Mouse (Mus musculus) liver, embryonic 11.5 days (tissue): ENCODE data around the gene Nfkbib. TPM values are rescaled to one million over a fixed set of nuclear protein-coding genes. Genes with fewer than 3 reads are reported as not detected.
A peak's percentile ranks its signal among the peaks of the same experiment; 100 is the strongest.

Experiments
- ATAC-seq: fragments of 200-750 bp; cut with Nextera tagmentation; replicated peaks from 2 replicates; pipeline ENCODE4 v1.8.0; 2017; ENCODE audit warnings: moderate number of reproducible peaks, mild to moderate bottlenecking, moderate TSS enrichment, moderate library complexity; ENCODE audit not compliant: low FRiP score
- DNase-seq: peaks from one replicate; pipeline ENCODE4 v3.0.0-alpha.2; 2017; ENCODE audit warnings: low spot score
- H3K27ac ChIP-seq: fragments of 300-500 bp; sonication (generic); 2 replicates; pipeline ENCODE4 v1.5.1; 2014; ENCODE audit warnings: mild to moderate bottlenecking, low read depth, low read length, control low read depth
- H3K27me3 ChIP-seq: fragments of 300-500 bp; sonication (generic); replicated peaks from 2 replicates; pipeline ENCODE4 v1.6.1; 2014; ENCODE audit warnings: low read length, mixed read lengths; ENCODE audit not compliant: control insufficient read depth, insufficient read depth
- H3K36me3 ChIP-seq: fragments of 300-500 bp; sonication (generic); 2 replicates; pipeline ENCODE4 v1.6.1; 2014; ENCODE audit warnings: mild to moderate bottlenecking, low read length, moderate library complexity, mixed read lengths; ENCODE audit not compliant: control insufficient read depth, insufficient read depth
- H3K4me1 ChIP-seq: fragments of 300-500 bp; sonication (generic); replicated peaks from 2 replicates; pipeline ENCODE4 v1.6.1; 2014; ENCODE audit warnings: low read length, mixed read lengths; ENCODE audit not compliant: control insufficient read depth, insufficient read depth
- H3K4me2 ChIP-seq: fragments of 300-500 bp; sonication (generic); 2 replicates; pipeline ENCODE4 v1.6.1; 2014; ENCODE audit warnings: mild to moderate bottlenecking, control low read depth, moderate library complexity
- H3K4me3 ChIP-seq: fragments of 300-500 bp; sonication (generic); 2 replicates; pipeline ENCODE4 v1.5.1; 2014; ENCODE audit warnings: low read depth, low read length, control low read depth
- H3K9ac ChIP-seq: fragments of 300-500 bp; sonication (generic); 2 replicates; pipeline ENCODE4 v1.6.1; 2014; ENCODE audit warnings: low read depth, low read length, control low read depth
- H3K9me3 ChIP-seq: fragments of 300-500 bp; sonication (generic); 2 replicates; pipeline ENCODE4 v1.6.1; 2016; ENCODE audit warnings: low read length, inconsistent platforms, mixed read lengths; ENCODE audit not compliant: control insufficient read depth
- WGBS: fragments of 180-500 bp; shearing (Covaris S2); extraction: QIAGEN DNeasy Blood & Tissue Kit; methylation state at CpG from one replicate; pipeline ENCODE4 v1.1.7; 2014; 5-methylcytosine and 5-hydroxymethylcytosine counted together
- polyA plus RNA-seq: library from polyadenylated mRNA; unstranded; fragments of >200 nt; fragmentation: Nextera tagmentation; extraction: Ambion mirVana; gene quantifications from 2 replicates; pipeline ENCODE4 v1.2.1, GENCODE M21; 2014

Nfkbib gene
- polyA plus RNA-seq, 1 experiment from 2014 or later: 61.4 TPM

GRCm38 (mm10) chr7:28792391-28793185, 25.3 kb upstream of the Nfkbib start:
- 69% methylated on average over 13 of the region's 14 CpGs for WGBS
- H3K27ac ChIP-seq: no peak overlapping the region
- H3K4me3 ChIP-seq: no peak overlapping the region
- H3K9ac ChIP-seq: no peak overlapping the region
- no peaks in the 10 kb centered on the region for H3K36me3 ChIP-seq
- DNase-seq (no peak), ATAC-seq (no peak)
- peaks cover 9% of the 10 kb centered on the region for H3K4me1 ChIP-seq
- no peak overlapping the region for H3K4me2 ChIP-seq
- H3K27me3 ChIP-seq: no peaks in the 10 kb centered on the region
- no peaks in the 10 kb centered on the region for H3K9me3 ChIP-seq

GRCm38 (mm10) chr7:28791706-28792105, 24.4 kb upstream of the Nfkbib start:
- no peak overlapping the region for H3K9ac ChIP-seq
- H3K4me2 ChIP-seq: no peak overlapping the region
- H3K4me1 ChIP-seq: peaks cover 7% of the 10 kb centered on the region
- no peak for ATAC-seq
- no peak for DNase-seq
- no peak overlapping the region for H3K27ac ChIP-seq
- H3K27me3 ChIP-seq: no peaks in the 10 kb centered on the region
- H3K4me3 ChIP-seq: no peak overlapping the region
- no peaks in the 10 kb centered on the region for H3K9me3 ChIP-seq
- no peaks in the 10 kb centered on the region for H3K36me3 ChIP-seq

- H3K4me2 ChIP-seq: no peak overlapping the region
- H3K27me3 ChIP-seq: no peaks in the 10 kb centered on the region
- H3K9me3 ChIP-seq: no peaks in the 10 kb centered on the region
- no peak overlapping the region for H3K27ac ChIP-seq
- peaks cover 7% of the 10 kb centered on the region for H3K4me1 ChIP-seq
- H3K36me3 ChIP-seq: 0 out of 2 replicates have a peak, but pooled peaks cover 2% of the 10 kb centered on the region
- ATAC-seq (peak; percentile 15; the same call in 1 of the 2 replicates), DNase-seq (no peak)
- H3K9ac ChIP-seq: no peak overlapping the region
- no peak overlapping the region for H3K4me3 ChIP-seq
- 60% methylated on average over 8 of the region's 8 CpGs for WGBS
Observed at GRCm38 (mm10) chr7:28790066-28790806, 22.9 kb upstream of the Nfkbib start.

- no peak overlapping the region for H3K9ac ChIP-seq
Observed at GRCm38 (mm10) chr7:28789235-28789634, 21.9 kb upstream of the Nfkbib start.

GRCm38 (mm10) chr7:28788307-28789195, 21.2 kb upstream of the Nfkbib start, which contains the start of gene Rinl:
Gene Rinl, plus strand, starts transcription at chr7:28788969.
- no peaks in the 10 kb centered on the region for H3K27me3 ChIP-seq
- ATAC-seq (no peak), DNase-seq (no peak)
- 0 out of 2 replicates have a peak, but pooled peaks cover 2% of the 10 kb centered on the region for H3K36me3 ChIP-seq
- H3K9ac ChIP-seq: no peak within 1 kb of the TSS
- H3K4me1 ChIP-seq: peaks cover 7% of the 10 kb centered on the region
- no peak within 1 kb of the TSS for H3K27ac ChIP-seq
- no peaks in the 10 kb centered on the region for H3K9me3 ChIP-seq
- 56% methylated on average over 5 of the region's 5 CpGs for WGBS
- H3K4me3 ChIP-seq: no peak within 1 kb of the TSS
- H3K4me2 ChIP-seq: no peak within 1 kb of the TSS; the same call in 1 of the 2 replicates

More at GRCm38 (mm10) chr7:28789235-28789634, 21.9 kb upstream of the Nfkbib start:
- DNase-seq: no peak
- Histone ChIP-seq H3K4me1 (peaks cover 7% of the 10 kb centered on the region), H3K4me3 (no peak overlapping the region), H3K4me2 (no peak overlapping the region; the same call in 1 of the 2 replicates), H3K36me3 (0 out of 2 replicates have a peak, but pooled peaks cover 2% of the 10 kb centered on the region), H3K27me3 (no peaks in the 10 kb centered on the region), H3K27ac (no peak overlapping the region), H3K9me3 (no peaks in the 10 kb centered on the region)
- no peak for ATAC-seq
- WGBS: 68% methylated on average over 3 of the region's 3 CpGs

GRCm38 (mm10) chr7:28787884-28788283, 20.6 kb upstream of the Nfkbib start:
- 88% methylated on average over 9 of the region's 9 CpGs for WGBS
- ATAC-seq: no peak
- Histone ChIP-seq H3K4me1 (peaks cover 7% of the 10 kb centered on the region), H3K36me3 (0 out of 2 replicates have a peak, but pooled peaks cover 2% of the 10 kb centered on the region), H3K9ac (no peak overlapping the region), H3K9me3 (no peaks in the 10 kb centered on the region), H3K27ac (no peak overlapping the region), H3K4me3 (no peak overlapping the region), H3K4me2 (no peak overlapping the region), H3K27me3 (no peaks in the 10 kb centered on the region)
- no peak for DNase-seq

GRCm38 (mm10) chr7:28785161-28785560, 17.8 kb upstream of the Nfkbib start:
- 71% methylated on average over 5 of the region's 5 CpGs for WGBS
- DNase-seq: no peak
- H3K4me1 ChIP-seq: peaks cover 13% of the 10 kb centered on the region
- H3K9ac ChIP-seq: no peak overlapping the region
- H3K9me3 ChIP-seq: no peaks in the 10 kb centered on the region
- no peak overlapping the region for H3K27ac ChIP-seq
- no peak overlapping the region for H3K4me2 ChIP-seq
- no peak overlapping the region for H3K4me3 ChIP-seq
- no peaks in the 10 kb centered on the region for H3K27me3 ChIP-seq
- ATAC-seq: no peak
- H3K36me3 ChIP-seq: 0 out of 2 replicates have a peak, but pooled peaks cover 2% of the 10 kb centered on the region

GRCm38 (mm10) chr7:28781261-28781663, 13.9 kb upstream of the Nfkbib start:
- Histone ChIP-seq H3K36me3 (0 out of 2 replicates have a peak, but pooled peaks cover 2% of the 10 kb centered on the region), H3K9ac (no peak overlapping the region), H3K27ac (no peak overlapping the region), H3K27me3 (no peaks in the 10 kb centered on the region), H3K4me1 (peaks cover 6% of the 10 kb centered on the region), H3K4me3 (no peak overlapping the region), H3K4me2 (no peak overlapping the region), H3K9me3 (no peaks in the 10 kb centered on the region)
- ATAC-seq (no peak), DNase-seq (no peak)
- 84% methylated on average over 8 of the region's 8 CpGs for WGBS
